Mouse (Mus musculus): ENCODE data around the gene Atp5l. TPM values are rescaled to one million over a fixed set of nuclear protein-coding genes. Genes with fewer than 3 reads are reported as not detected.
"Not testable (repeated sequence)": the region's sequence is repeated elsewhere in the genome, so short reads cannot be mapped to it uniquely, and the experiment has no call there.

Atp5l gene
- total RNA-seq (2014; rRNA removed) = 217 and 223 TPM in 2 replicates
- 1,057 and 1,065 TPM in 2 replicates for polyA plus RNA-seq (2015; fragmentation: Nextera tagmentation; extraction: Ambion mirVana)

DNA sequence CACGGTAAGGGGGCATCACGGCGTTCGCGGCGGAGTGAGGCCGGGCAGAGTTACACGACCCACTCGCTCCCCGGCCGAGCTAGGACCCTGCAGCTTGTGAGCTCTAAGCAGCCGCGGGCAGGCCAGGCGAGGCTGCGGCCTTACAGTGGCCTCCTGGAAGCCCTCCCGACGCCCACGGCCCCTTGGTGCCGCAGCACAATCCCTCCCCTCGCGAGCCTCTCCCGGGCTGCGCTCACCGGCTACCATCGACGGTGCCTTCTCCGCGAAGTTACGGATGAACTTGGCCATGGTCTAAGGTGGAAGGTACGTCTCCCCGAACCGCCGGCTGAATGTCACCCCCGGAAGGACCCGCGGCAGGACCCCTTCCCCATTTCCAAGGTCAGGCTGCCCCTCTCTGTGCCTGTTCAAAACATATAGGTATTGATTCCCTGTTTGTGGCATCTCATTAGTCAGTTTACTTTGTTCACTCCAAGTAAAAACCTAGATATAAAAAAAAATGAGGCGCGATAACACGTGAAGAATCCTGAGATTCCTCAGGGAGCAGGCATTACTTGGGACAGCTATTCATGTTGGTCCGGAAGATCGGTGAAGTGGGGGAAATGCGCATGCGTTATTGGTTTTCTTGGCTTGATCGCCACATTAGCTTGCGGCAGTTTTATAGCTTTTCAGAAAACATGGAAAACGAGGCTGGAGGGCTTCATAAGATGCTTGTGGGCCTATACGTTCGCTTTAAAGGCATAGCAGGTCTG lies at the start of gene Atp5l:
Gene Atp5l, minus strand, starts transcription at position 369 of the 749 bp plus-strand sequence.
- DNase-seq (ENCODE audit: low spot score) = peak; percentile 99
- WGBS = under 1% methylated on average over 48 of the region's 48 CpGs
- Histone ChIP-seq H3K4me1 (ENCODE audit: insufficient read depth, low read length) (peaks cover 6% of the 10 kb centered on the region; the same call in 1 of the 2 replicates), H3K27ac (peak within 1 kb of the TSS; percentile 90), H3K9ac (replicated peaks; ENCODE audit: low read length) (peak within 1 kb of the TSS; percentile 96), H3K27me3 (ENCODE audit: insufficient read depth, low read length) (no peaks in the 10 kb centered on the region), H3K9me3 (ENCODE audit: low read length) (no peaks in the 10 kb centered on the region), H3K4me2 (ENCODE audit: low read depth, low read length) (peak within 1 kb of the TSS; percentile 79), H3K36me3 (ENCODE audit: insufficient read depth, low read length) (no peaks in the 10 kb centered on the region; the same call in 1 of the 2 replicates), H3K4me3 (ENCODE audit: low read length) (peak within 1 kb of the TSS; percentile 96)
- no peak for TF ChIP-seq CTCF (IDR thresholded peaks at IDR 0.05; ENCODE audit: low read depth)
- peak; percentile 90 for ATAC-seq

DNA sequence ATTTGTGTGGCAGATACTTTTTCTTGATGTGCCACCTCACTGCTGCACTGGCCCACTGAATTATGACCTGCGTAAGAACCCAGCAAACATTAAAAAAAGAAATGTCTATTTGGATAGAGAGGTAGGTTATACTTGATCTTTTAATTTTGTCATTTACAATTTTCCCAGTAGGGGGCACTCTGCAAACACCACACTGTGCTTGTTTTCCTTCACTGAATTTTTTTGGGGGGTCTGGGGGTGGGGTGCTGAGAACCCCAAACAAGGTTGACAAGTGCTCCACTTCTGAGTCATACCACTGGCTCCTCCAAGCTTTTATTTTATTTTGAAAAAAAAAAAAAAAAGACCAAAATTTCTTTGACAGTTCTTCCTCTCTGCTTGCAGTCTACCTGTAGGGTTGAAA lies 48.9 kb upstream of the Atp5l start:
- H3K27ac ChIP-seq = no peak overlapping the region
- no peak overlapping the region for H3K4me3 ChIP-seq (ENCODE audit: low read length)
- H3K36me3 ChIP-seq (ENCODE audit: insufficient read depth, low read length) = no peaks in the 10 kb centered on the region
- H3K9me3 ChIP-seq (ENCODE audit: low read length) = no peaks in the 10 kb centered on the region
- peaks cover 7% of the 10 kb centered on the region; the same call in 1 of the 2 replicates for H3K27me3 ChIP-seq (ENCODE audit: insufficient read depth, low read length)
- no peak for ATAC-seq
- WGBS = 79% methylated on average over 1 of the region's 1 CpGs
- peaks cover 4% of the 10 kb centered on the region for H3K4me1 ChIP-seq (ENCODE audit: insufficient read depth, low read length)
- no peak for DNase-seq (ENCODE audit: low spot score)
- no peak overlapping the region for H3K4me2 ChIP-seq (ENCODE audit: low read depth, low read length)
- H3K9ac ChIP-seq (replicated peaks; ENCODE audit: low read length) = no peak overlapping the region
- peak; percentile 30; the same call in 1 of the 2 replicates for TF ChIP-seq CTCF (IDR thresholded peaks at IDR 0.05; ENCODE audit: low read depth)

DNA sequence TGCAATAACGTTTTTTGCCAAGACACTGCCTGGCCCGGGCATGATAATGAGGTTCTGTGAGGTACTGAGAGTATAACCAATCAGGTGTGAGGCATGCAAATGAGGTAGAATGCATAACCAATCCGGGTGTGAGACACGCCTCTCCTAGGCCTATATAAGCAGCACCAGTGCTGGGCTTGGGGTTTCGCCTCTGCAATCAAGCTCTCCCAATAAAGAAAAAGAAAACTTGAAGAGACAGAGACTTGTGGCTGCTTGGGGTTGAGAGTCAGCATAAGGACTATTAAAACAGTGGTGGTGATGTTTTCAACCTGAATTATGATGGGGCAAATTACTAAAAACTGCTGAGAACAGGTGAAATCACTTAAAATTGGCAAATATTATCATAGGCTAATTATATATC lies 47.2 kb upstream of the Atp5l start:
- H3K4me2 ChIP-seq (ENCODE audit: low read depth, low read length); H3K27ac ChIP-seq; H3K4me1 ChIP-seq (ENCODE audit: insufficient read depth, low read length); ATAC-seq; H3K27me3 ChIP-seq (ENCODE audit: insufficient read depth, low read length); H3K4me3 ChIP-seq (ENCODE audit: low read length); H3K36me3 ChIP-seq (ENCODE audit: insufficient read depth, low read length); H3K9me3 ChIP-seq (ENCODE audit: low read length); H3K9ac ChIP-seq (replicated peaks; ENCODE audit: low read length); DNase-seq (ENCODE audit: low spot score): not testable (repeated sequence)
- 87% methylated on average over 5 of the region's 5 CpGs for WGBS

DNA sequence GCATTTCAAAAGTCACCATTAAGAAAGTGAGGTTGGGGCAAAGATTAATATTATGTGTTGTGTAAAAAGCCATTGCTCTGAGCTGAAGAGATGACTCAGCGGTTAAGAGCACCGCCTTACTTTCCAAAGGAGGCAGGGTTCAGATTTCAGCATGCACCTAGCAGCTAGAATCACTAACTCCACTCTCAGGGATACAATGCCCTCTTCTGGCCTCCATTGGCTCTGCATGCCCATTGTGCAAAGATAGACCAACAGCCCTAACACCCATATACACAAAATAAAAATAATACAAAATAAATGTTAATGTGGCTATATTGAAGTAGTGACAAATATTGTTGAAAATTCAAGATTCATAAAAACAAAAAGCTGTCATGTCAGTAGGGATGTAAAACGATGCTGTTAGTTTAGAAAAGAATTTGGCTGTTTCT lies 46.3 kb upstream of the Atp5l start:
- WGBS = 29% methylated on average over 3 of the region's 3 CpGs
- TF ChIP-seq CTCF (IDR thresholded peaks at IDR 0.05; ENCODE audit: low read depth) = peak; percentile 80

DNA sequence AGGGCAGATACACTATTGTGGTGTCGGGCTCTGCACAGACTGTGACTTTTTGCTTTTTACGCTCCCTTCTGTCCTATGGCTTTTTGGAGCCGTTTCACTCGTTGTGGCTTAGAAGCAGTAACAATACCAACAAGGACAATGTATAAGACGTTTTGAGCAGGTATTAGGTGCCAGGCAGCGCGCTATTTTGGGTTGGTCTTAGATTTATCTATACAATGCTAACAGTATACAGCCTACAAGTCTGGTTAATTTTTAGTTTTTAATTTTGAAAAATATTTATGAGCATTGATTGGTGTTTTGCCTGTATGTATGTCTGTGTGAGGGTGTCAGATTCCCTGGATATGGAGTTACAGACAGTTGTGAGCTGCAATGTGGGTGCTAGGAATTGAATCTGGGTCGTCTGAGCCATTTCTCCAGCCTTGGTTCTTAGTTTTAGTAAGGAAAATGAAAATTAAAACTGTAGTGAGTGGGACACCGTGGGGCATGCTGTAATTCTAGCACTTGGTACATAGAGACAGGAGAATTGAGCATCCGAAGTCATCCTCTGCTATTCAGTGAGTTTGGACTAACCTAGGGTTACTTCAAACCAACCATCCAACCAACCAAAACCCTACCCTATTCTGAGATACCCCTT lies 45.4 kb upstream of the Atp5l start:
- WGBS = 13% methylated on average over 10 of the region's 10 CpGs
- peaks cover 8% of the 10 kb centered on the region; the same call in 1 of the 2 replicates for H3K36me3 ChIP-seq (ENCODE audit: insufficient read depth, low read length)
- peaks cover 7% of the 10 kb centered on the region for H3K4me1 ChIP-seq (ENCODE audit: insufficient read depth, low read length)
- peak overlapping the region; percentile 67 for H3K27ac ChIP-seq
- H3K4me2 ChIP-seq (ENCODE audit: low read depth, low read length) = peak overlapping the region; percentile 93
- DNase-seq (ENCODE audit: low spot score) = no peak
- TF ChIP-seq CTCF (IDR thresholded peaks at IDR 0.05; ENCODE audit: low read depth) = no peak
- H3K9me3 ChIP-seq (ENCODE audit: low read length) = no peaks in the 10 kb centered on the region
- H3K9ac ChIP-seq (replicated peaks; ENCODE audit: low read length) = peak overlapping the region; percentile 52
- no peak for ATAC-seq
- H3K4me3 ChIP-seq (ENCODE audit: low read length) = peak overlapping the region; percentile 60
- no peaks in the 10 kb centered on the region for H3K27me3 ChIP-seq (ENCODE audit: insufficient read depth, low read length)

More for the DNA sequence above, 46.3 kb upstream of the Atp5l start:
- Histone ChIP-seq H3K4me3 (ENCODE audit: low read length) (no peak overlapping the region), H3K27ac (no peak overlapping the region), H3K4me1 (ENCODE audit: insufficient read depth, low read length) (peaks cover 7% of the 10 kb centered on the region), H3K36me3 (ENCODE audit: insufficient read depth, low read length) (no peaks in the 10 kb centered on the region), H3K9ac (replicated peaks; ENCODE audit: low read length) (no peak overlapping the region), H3K27me3 (ENCODE audit: insufficient read depth, low read length) (no peaks in the 10 kb centered on the region), H3K4me2 (ENCODE audit: low read depth, low read length) (no peak overlapping the region), H3K9me3 (ENCODE audit: low read length) (no peaks in the 10 kb centered on the region)
- ATAC-seq (no peak), DNase-seq (ENCODE audit: low spot score) (peak; percentile 75)

DNA sequence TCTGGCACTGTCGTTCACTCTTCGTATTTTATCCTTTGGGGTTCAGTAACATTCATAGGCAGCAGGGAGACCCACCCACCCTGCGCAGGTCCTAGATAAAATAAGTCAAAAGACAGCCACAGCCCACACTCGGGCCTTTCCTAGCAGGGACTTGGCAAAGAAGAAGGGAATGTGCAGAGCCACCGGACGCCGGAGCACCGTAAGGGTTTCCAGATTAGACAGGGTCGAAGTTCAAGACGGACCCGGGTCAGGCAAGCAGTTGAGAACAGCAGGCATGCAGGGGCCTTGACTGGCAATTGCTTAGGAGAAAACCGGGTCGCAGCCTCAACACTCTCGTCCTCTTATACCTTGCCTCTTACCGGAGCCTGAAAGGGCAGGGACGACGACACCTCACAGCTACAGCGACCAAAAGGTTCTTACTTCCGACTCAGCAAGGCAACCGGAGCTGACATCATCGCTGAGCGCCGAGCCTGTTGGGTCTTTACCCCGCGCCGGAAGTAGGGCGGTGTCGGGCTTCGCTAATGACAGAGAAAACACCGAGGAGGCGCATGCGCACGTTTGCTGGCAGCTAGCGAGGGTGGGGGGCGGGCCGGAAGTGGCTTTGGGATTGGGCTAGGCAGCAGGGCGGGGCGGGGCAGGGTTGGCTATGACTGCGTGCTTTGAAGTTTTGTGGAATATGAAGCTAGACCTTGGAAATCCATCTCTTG lies 44.7 kb upstream of the Atp5l start, which contains the start of gene Ube4a:
Gene Ube4a, minus strand, starts transcription at position 475 of the 707 bp plus-strand sequence.
- WGBS = under 1% methylated on average over 39 of the region's 39 CpGs
- no peak for TF ChIP-seq CTCF (IDR thresholded peaks at IDR 0.05; ENCODE audit: low read depth)
- Histone ChIP-seq H3K4me2 (ENCODE audit: low read depth, low read length) (peak within 1 kb of the TSS; percentile 93), H3K9me3 (ENCODE audit: low read length) (no peaks in the 10 kb centered on the region), H3K4me3 (ENCODE audit: low read length) (peak within 1 kb of the TSS; percentile 60), H3K36me3 (ENCODE audit: insufficient read depth, low read length) (peaks cover 8% of the 10 kb centered on the region; the same call in 1 of the 2 replicates), H3K9ac (replicated peaks; ENCODE audit: low read length) (peak within 1 kb of the TSS; percentile 69), H3K27me3 (ENCODE audit: insufficient read depth, low read length) (no peaks in the 10 kb centered on the region), H3K4me1 (ENCODE audit: insufficient read depth, low read length) (peaks cover 7% of the 10 kb centered on the region), H3K27ac (peak within 1 kb of the TSS; percentile 67)
- ATAC-seq (peak; percentile 97), DNase-seq (ENCODE audit: low spot score) (peak; percentile 99)

Data from hindbrain, postnatal 0 days (tissue).